Mouse (Mus musculus): Measurements from ENCODE around the gene Sap18.

- TF ChIP-seq CTCF (IDR thresholded peaks at IDR 0.05; ENCODE audit: insufficient read depth, low read depth, low read length) (no peak), POLR2A (IDR thresholded peaks at IDR 0.05; ENCODE audit: insufficient read depth, low read depth, low read length) (no peak)
These were observed 42.3 kb upstream of the Sap18 start for GRCm38 (mm10) chr14:57755661-57756060.

Measured in olfactory bulb, adult 2 months (tissue).